Mouse (Mus musculus): ENCODE results near the gene Ulk4. TPM values are rescaled to one million over a fixed set of nuclear protein-coding genes. Genes with fewer than 3 reads are reported as not detected.

Ulk4 gene
- polyA plus RNA-seq, 1 experiment from 2014 or later, result 65.6 TPM

DNA sequence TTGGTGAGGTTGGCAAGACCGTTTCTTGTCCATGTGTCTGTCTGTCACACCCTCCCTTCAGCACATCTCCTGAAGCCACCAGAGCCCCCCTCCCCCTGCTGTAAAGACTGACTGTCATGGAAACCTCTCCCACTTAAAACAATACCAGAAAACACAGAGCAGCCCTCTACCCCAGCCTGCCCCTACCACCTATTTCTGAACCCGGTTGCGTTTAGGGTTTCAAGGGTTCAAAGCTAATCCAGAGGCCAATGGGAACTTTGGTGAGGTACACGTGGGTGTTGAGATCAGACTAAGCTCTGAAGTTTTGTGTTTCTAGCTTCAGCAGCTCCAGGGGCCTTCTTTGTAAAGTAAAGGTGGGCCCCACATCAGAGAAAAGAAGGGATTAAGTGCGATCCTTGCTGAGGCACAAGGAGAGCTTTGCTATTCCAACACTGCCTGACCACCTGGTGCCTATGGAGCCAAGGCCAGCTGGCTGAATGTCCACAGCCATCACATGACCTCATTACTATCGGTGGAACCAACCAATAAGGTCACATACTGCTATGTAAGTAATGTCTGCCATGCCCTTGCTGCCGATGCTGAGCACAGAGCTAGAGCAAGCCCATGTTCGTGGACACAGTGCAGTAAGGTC is 204.8 kb downstream of the Ulk4 start:
- no peak for DNase-seq (ENCODE audit: low spot score)
- H3K4me1 ChIP-seq (replicated peaks; ENCODE audit: control insufficient read depth, insufficient read depth, low read length), result no peaks in the 10 kb centered on the region
- no peak overlapping the region for H3K9ac ChIP-seq
- no peak overlapping the region for H3K27ac ChIP-seq
- no peaks in the 10 kb centered on the region for H3K27me3 ChIP-seq (ENCODE audit: control insufficient read depth, insufficient read depth, low read length)
- H3K4me3 ChIP-seq (replicated peaks; ENCODE audit: low read length), result no peak overlapping the region
- H3K4me2 ChIP-seq (replicated peaks), result no peak overlapping the region
- no peak for ATAC-seq (ENCODE audit: low FRiP score)
- WGBS, result 53% methylated on average over 8 of the region's 8 CpGs
- H3K9me3 ChIP-seq (ENCODE audit: control insufficient read depth, low read length), result no peaks in the 10 kb centered on the region
- H3K36me3 ChIP-seq (replicated peaks; ENCODE audit: control insufficient read depth, insufficient read depth), result no peaks in the 10 kb centered on the region

- no peaks in the 10 kb centered on the region for H3K9me3 ChIP-seq (ENCODE audit: control insufficient read depth, low read length)
- no peak overlapping the region for H3K4me3 ChIP-seq (replicated peaks; ENCODE audit: low read length)
- no peak for ATAC-seq (ENCODE audit: low FRiP score)
- H3K4me2 ChIP-seq (replicated peaks), result no peak overlapping the region
- no peaks in the 10 kb centered on the region for H3K36me3 ChIP-seq (replicated peaks; ENCODE audit: control insufficient read depth, insufficient read depth)
- WGBS, result 74% methylated on average over 10 of the region's 10 CpGs
- H3K9ac ChIP-seq, result no peak overlapping the region
- DNase-seq (ENCODE audit: low spot score), result no peak
- no peaks in the 10 kb centered on the region for H3K4me1 ChIP-seq (replicated peaks; ENCODE audit: control insufficient read depth, insufficient read depth, low read length)
- no peaks in the 10 kb centered on the region for H3K27me3 ChIP-seq (ENCODE audit: control insufficient read depth, insufficient read depth, low read length)
- H3K27ac ChIP-seq, result no peak overlapping the region
Observed at GRCm38 (mm10) chr9:121071461-121072126, 205.4 kb downstream of the Ulk4 start.

- Histone ChIP-seq H3K4me3 (replicated peaks; ENCODE audit: low read length) (no peak overlapping the region), H3K9ac (no peak overlapping the region), H3K9me3 (ENCODE audit: control insufficient read depth, low read length) (no peaks in the 10 kb centered on the region), H3K27me3 (ENCODE audit: control insufficient read depth, insufficient read depth, low read length) (no peaks in the 10 kb centered on the region), H3K27ac (no peak overlapping the region), H3K4me1 (replicated peaks; ENCODE audit: control insufficient read depth, insufficient read depth, low read length) (no peaks in the 10 kb centered on the region), H3K4me2 (replicated peaks) (no peak overlapping the region), H3K36me3 (replicated peaks; ENCODE audit: control insufficient read depth, insufficient read depth) (no peaks in the 10 kb centered on the region)
- WGBS, result 81% methylated on average over 11 of the region's 11 CpGs
- no peak for ATAC-seq (ENCODE audit: low FRiP score)
- no peak for DNase-seq (ENCODE audit: low spot score)
Observed at GRCm38 (mm10) chr9:121071050-121071449, 205.9 kb downstream of the Ulk4 start.

DNA sequence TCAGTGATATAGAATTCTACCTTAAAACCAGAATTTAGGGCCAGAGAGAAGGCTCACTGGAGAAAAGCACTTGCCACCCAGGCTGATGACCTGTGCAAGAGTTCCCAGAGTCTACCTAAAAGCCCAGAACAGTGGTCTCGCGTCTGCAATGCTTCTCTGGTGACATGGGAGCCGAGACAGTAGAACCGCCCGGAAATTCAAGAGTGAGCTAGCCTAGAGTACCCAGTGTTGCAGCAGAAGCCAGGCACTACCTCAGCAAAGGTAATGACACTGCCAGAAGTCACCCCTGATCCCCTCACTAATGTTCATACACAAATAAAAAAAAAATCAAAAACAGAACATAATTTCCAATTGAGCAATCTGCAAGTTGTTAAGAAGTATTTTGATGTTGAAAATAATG is 208.9 kb downstream of the Ulk4 start:
- no peak overlapping the region for H3K9ac ChIP-seq
- no peaks in the 10 kb centered on the region for H3K9me3 ChIP-seq (ENCODE audit: control insufficient read depth, low read length)
- H3K27ac ChIP-seq, result no peak overlapping the region
- WGBS, result 88% methylated on average over 5 of the region's 5 CpGs
- DNase-seq (ENCODE audit: low spot score), result no peak
- no peak overlapping the region for H3K4me3 ChIP-seq (replicated peaks; ENCODE audit: low read length)
- no peaks in the 10 kb centered on the region for H3K4me1 ChIP-seq (replicated peaks; ENCODE audit: control insufficient read depth, insufficient read depth, low read length)
- H3K36me3 ChIP-seq (replicated peaks; ENCODE audit: control insufficient read depth, insufficient read depth), result no peaks in the 10 kb centered on the region
- no peaks in the 10 kb centered on the region for H3K27me3 ChIP-seq (ENCODE audit: control insufficient read depth, insufficient read depth, low read length)
- ATAC-seq (ENCODE audit: low FRiP score), result no peak
- no peak overlapping the region for H3K4me2 ChIP-seq (replicated peaks)

- Histone ChIP-seq H3K9ac (no peak overlapping the region), H3K27me3 (ENCODE audit: control insufficient read depth, insufficient read depth, low read length) (no peaks in the 10 kb centered on the region), H3K4me1 (replicated peaks; ENCODE audit: control insufficient read depth, insufficient read depth, low read length) (peaks cover 10% of the 10 kb centered on the region), H3K4me3 (replicated peaks; ENCODE audit: low read length) (no peak overlapping the region), H3K9me3 (ENCODE audit: control insufficient read depth, low read length) (no peaks in the 10 kb centered on the region), H3K27ac (no peak overlapping the region), H3K36me3 (replicated peaks; ENCODE audit: control insufficient read depth, insufficient read depth) (no peaks in the 10 kb centered on the region), H3K4me2 (replicated peaks) (no peak overlapping the region)
- 67% methylated on average over 10 of the region's 10 CpGs for WGBS
- no peak for ATAC-seq (ENCODE audit: low FRiP score)
- DNase-seq (ENCODE audit: low spot score), result no peak
Observed at GRCm38 (mm10) chr9:121067043-121067442, 210.0 kb downstream of the Ulk4 start.

- Histone ChIP-seq H3K9ac (no peak overlapping the region), H3K36me3 (replicated peaks; ENCODE audit: control insufficient read depth, insufficient read depth) (no peaks in the 10 kb centered on the region), H3K27me3 (ENCODE audit: control insufficient read depth, insufficient read depth, low read length) (no peaks in the 10 kb centered on the region), H3K27ac (no peak overlapping the region), H3K4me2 (replicated peaks) (no peak overlapping the region), H3K4me3 (replicated peaks; ENCODE audit: low read length) (no peak overlapping the region), H3K9me3 (ENCODE audit: control insufficient read depth, low read length) (no peaks in the 10 kb centered on the region), H3K4me1 (replicated peaks; ENCODE audit: control insufficient read depth, insufficient read depth, low read length) (peaks cover 22% of the 10 kb centered on the region)
- 84% methylated on average over 10 of the region's 10 CpGs for WGBS
- ATAC-seq (ENCODE audit: low FRiP score), result no peak
- DNase-seq (ENCODE audit: low spot score), result no peak
Observed at GRCm38 (mm10) chr9:121065383-121065978, 211.5 kb downstream of the Ulk4 start.

GRCm38 (mm10) chr9:121064606-121065355 is 212.2 kb downstream of the Ulk4 start:
- WGBS, result 78% methylated on average over 14 of the region's 14 CpGs
- Histone ChIP-seq H3K4me1 (replicated peaks; ENCODE audit: control insufficient read depth, insufficient read depth, low read length) (peaks cover 22% of the 10 kb centered on the region), H3K27me3 (ENCODE audit: control insufficient read depth, insufficient read depth, low read length) (no peaks in the 10 kb centered on the region), H3K27ac (no peak overlapping the region), H3K4me3 (replicated peaks; ENCODE audit: low read length) (no peak overlapping the region), H3K9ac (no peak overlapping the region), H3K36me3 (replicated peaks; ENCODE audit: control insufficient read depth, insufficient read depth) (no peaks in the 10 kb centered on the region), H3K4me2 (replicated peaks) (no peak overlapping the region), H3K9me3 (ENCODE audit: control insufficient read depth, low read length) (no peaks in the 10 kb centered on the region)
- no peak for DNase-seq (ENCODE audit: low spot score)
- ATAC-seq (ENCODE audit: low FRiP score), result no peak

DNA sequence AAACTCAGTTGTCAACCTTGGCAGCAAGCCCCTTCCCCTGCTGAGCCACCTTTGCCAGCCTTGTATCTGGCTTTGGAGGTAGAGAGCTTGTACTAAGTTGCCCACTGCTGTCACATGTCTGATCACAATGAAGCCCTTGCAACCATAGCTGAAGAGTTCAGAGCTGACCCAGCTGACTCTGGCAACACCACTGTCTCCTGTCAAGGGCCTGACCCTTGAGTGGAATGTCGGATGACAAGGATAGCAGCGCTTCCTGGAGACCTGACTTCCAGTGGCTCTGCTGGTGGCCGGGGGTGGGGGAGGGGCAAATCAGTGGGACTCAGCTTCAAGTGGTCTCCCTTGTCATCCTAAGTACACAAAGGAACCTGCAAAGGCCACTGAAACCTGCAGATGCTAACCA is 214.3 kb downstream of the Ulk4 start:
- H3K9me3 ChIP-seq (ENCODE audit: control insufficient read depth, low read length), result no peaks in the 10 kb centered on the region
- H3K9ac ChIP-seq, result no peak overlapping the region
- 0 out of 2 replicates have a peak overlapping the region, but pooled peaks have one; percentile 68 for H3K27ac ChIP-seq
- H3K4me2 ChIP-seq (replicated peaks), result no peak overlapping the region
- H3K36me3 ChIP-seq (replicated peaks; ENCODE audit: control insufficient read depth, insufficient read depth), result no peaks in the 10 kb centered on the region
- peaks cover 22% of the 10 kb centered on the region for H3K4me1 ChIP-seq (replicated peaks; ENCODE audit: control insufficient read depth, insufficient read depth, low read length)
- DNase-seq (ENCODE audit: low spot score) (no peak), ATAC-seq (ENCODE audit: low FRiP score) (no peak)
- no peak overlapping the region for H3K4me3 ChIP-seq (replicated peaks; ENCODE audit: low read length)
- 46% methylated on average over 3 of the region's 3 CpGs for WGBS
- no peaks in the 10 kb centered on the region for H3K27me3 ChIP-seq (ENCODE audit: control insufficient read depth, insufficient read depth, low read length)

Data from hindbrain, embryonic 14.5 days (tissue).